Mouse (Mus musculus): ENCODE results near the gene Tssk6.
"Not testable (repeated sequence)": the region's sequence is repeated elsewhere in the genome, so short reads cannot be mapped to it uniquely, and the experiment has no call there.

DNA sequence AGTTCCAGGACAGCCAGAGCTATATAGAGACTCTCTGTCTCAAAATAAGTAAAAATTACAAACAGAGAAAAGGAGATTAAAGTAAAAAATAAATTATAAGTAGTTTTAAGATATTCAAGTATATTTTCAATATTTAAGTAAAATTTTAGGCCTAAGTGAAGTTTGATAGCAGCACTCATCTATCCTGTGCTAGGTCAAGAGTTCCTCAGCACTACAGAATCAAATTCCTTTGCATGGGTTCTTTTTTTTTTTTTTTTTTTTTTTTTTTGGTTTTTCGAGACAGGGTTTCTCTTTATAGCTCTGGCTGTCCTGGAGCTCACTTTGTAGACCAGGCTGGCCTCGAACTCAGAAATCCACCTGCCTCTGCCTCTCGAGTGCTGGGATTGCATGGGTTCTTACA, 40.5 kb downstream of the Tssk6 start:
- TF ChIP-seq POLR2A (IDR thresholded peaks at IDR 0.05; ENCODE audit: low read depth, low read length); CTCF (IDR thresholded peaks at IDR 0.05; ENCODE audit: borderline replicate concordance, insufficient read depth, low read length): not testable (repeated sequence)

All from embryonic fibroblast, embryonic 13.5 days (primary cell).